Mouse (Mus musculus): Measurements from ENCODE around the gene Ccdc182.

- TF ChIP-seq CTCF (IDR thresholded peaks at IDR 0.05; ENCODE audit: low read depth, low read length) = no peak
- TF ChIP-seq POLR2A (IDR thresholded peaks at IDR 0.05; ENCODE audit: extremely low read depth, insufficient read depth, low read length) = no peak
These were observed 40.2 kb upstream of the Ccdc182 start for GRCm38 (mm10) chr11:88253514-88254167.

Data from liver, adult 2 months (tissue).